Comparison of ENCODE assay signal across 8 mouse cellular contexts in genomic region chr3:108283241-108283561, GRCm38 (mm10). TPM values are rescaled to one million over a fixed set of nuclear protein-coding genes. Genes with fewer than 3 reads are reported as not detected.
DNase-seq lines count a peak whose midpoint lies in the region; ATAC-seq and TF ChIP-seq lines count a peak whose summit lies in the region.

No protein-coding gene starts in this region.

- H3K27ac ChIP-seq in lung, embryonic 15.5 days, result peak overlapping the region; percentile 94
- H3K27ac ChIP-seq in embryonic fibroblast, embryonic 13.5 days (ENCODE audit: insufficient read depth, low read length), result no peak overlapping the region
- H3K27ac ChIP-seq in limb, embryonic 11.5 days (replicated peaks; ENCODE audit: low read depth, low read length), result peak overlapping the region; percentile 57
- H3K27ac ChIP-seq in neural tube, embryonic 15.5 days (replicated peaks), result peak overlapping the region; percentile 84

- ATAC-seq in lung, embryonic 15.5 days (ENCODE audit: borderline replicate concordance, extremely low read depth, low FRiP score, low TSS enrichment), result no peak
- no peak for ATAC-seq in limb, embryonic 11.5 days (ENCODE audit: insufficient number of reproducible peaks, low FRiP score, low TSS enrichment, low read depth)
- peak; percentile 3; the same call in 1 of the 2 replicates for ATAC-seq in neural tube, embryonic 15.5 days (ENCODE audit: low FRiP score)

- no peaks in the 10 kb centered on the region for H3K27me3 ChIP-seq in lung, embryonic 15.5 days
- H3K27me3 ChIP-seq in limb, embryonic 11.5 days (ENCODE audit: control insufficient read depth, insufficient read depth, low read length), result no peaks in the 10 kb centered on the region
- H3K27me3 ChIP-seq in neural tube, embryonic 15.5 days (replicated peaks), result no peaks in the 10 kb centered on the region

- no peaks in the 10 kb centered on the region for H3K9me3 ChIP-seq in lung, embryonic 15.5 days
- no peaks in the 10 kb centered on the region for H3K9me3 ChIP-seq in limb, embryonic 11.5 days (ENCODE audit: control insufficient read depth, low read length)
- H3K9me3 ChIP-seq in neural tube, embryonic 15.5 days (replicated peaks), result no peaks in the 10 kb centered on the region

- DNase-seq in lung, postnatal 25 days (ENCODE audit: low spot score), result no peak
- DNase-seq in limb, embryonic 11.5 days (ENCODE audit: low spot score), result no peak
- DNase-seq in cerebellum, adult 11-12 months, result no peak
- DNase-seq in retina, embryonic 14.5 days (ENCODE audit: low spot score), result no peak
- no peak for DNase-seq in kidney, postnatal 4 days

- peaks cover 8% of the 10 kb centered on the region for H3K36me3 ChIP-seq in lung, embryonic 15.5 days
- no peaks in the 10 kb centered on the region; the same call in 1 of the 2 replicates for H3K36me3 ChIP-seq in limb, embryonic 11.5 days (ENCODE audit: control insufficient read depth, insufficient read depth, low read length)
- peaks cover 6% of the 10 kb centered on the region for H3K36me3 ChIP-seq in neural tube, embryonic 15.5 days

- H3K4me1 ChIP-seq in lung, embryonic 15.5 days, result peaks cover 44% of the 10 kb centered on the region
- H3K4me1 ChIP-seq in embryonic fibroblast, embryonic 13.5 days (ENCODE audit: control insufficient read depth, insufficient read depth, low read length), result no peaks in the 10 kb centered on the region; the same call in none of the 2 replicates
- peaks cover 26% of the 10 kb centered on the region for H3K4me1 ChIP-seq in limb, embryonic 11.5 days (ENCODE audit: control insufficient read depth, insufficient read depth, low read length)
- peaks cover 46% of the 10 kb centered on the region for H3K4me1 ChIP-seq in neural tube, embryonic 15.5 days

- TF ChIP-seq CTCF in embryonic fibroblast, embryonic 13.5 days (IDR thresholded peaks at IDR 0.05; ENCODE audit: borderline replicate concordance, insufficient read depth, low read length), result no peak

- H3K4me2 ChIP-seq in lung, embryonic 15.5 days, result peak overlapping the region; percentile 89
- peak overlapping the region; percentile 96 for H3K4me2 ChIP-seq in limb, embryonic 11.5 days (ENCODE audit: low read depth, severe bottlenecking)
- H3K4me2 ChIP-seq in neural tube, embryonic 15.5 days, result peak overlapping the region; percentile 77

- H3K4me3 ChIP-seq in lung, embryonic 15.5 days, result peak overlapping the region; percentile 89
- H3K4me3 ChIP-seq in embryonic fibroblast, embryonic 13.5 days (ENCODE audit: insufficient read depth, low read length), result peak overlapping the region; percentile 53
- H3K4me3 ChIP-seq in limb, embryonic 11.5 days (ENCODE audit: low read depth, low read length), result peak overlapping the region; percentile 72
- peak overlapping the region; percentile 94 for H3K4me3 ChIP-seq in neural tube, embryonic 15.5 days (replicated peaks)

- WGBS in lung, embryonic 15.5 days, result 9% methylated on average over 6 of the region's 6 CpGs
- 16% methylated on average over 6 of the region's 6 CpGs for whole genome bisulfite sequencing in limb, embryonic 11.5 days
- 10% methylated on average over 6 of the region's 6 CpGs for WGBS in neural tube, embryonic 15.5 days

- TF ChIP-seq POLR2A in embryonic fibroblast, embryonic 13.5 days (IDR thresholded peaks at IDR 0.05; ENCODE audit: low read depth, low read length), result no peak

- peak overlapping the region; percentile 57 for H3K9ac ChIP-seq in lung, embryonic 15.5 days
- peak overlapping the region; percentile 55 for H3K9ac ChIP-seq in limb, embryonic 11.5 days (ENCODE audit: low read length)
- H3K9ac ChIP-seq in neural tube, embryonic 15.5 days (replicated peaks), result peak overlapping the region; percentile 97

RNA-seq across cellular contexts. Expression of gene Sort1, which starts 0.7 kb away (rescaled TPM):
- polyA plus RNA-seq in lung, embryonic 15.5 days (2015; fragmentation: Nextera tagmentation; extraction: Ambion mirVana), result 24.8 and 28.0 TPM in 2 replicates
- polyA plus RNA-seq in embryonic fibroblast, embryonic 13.5 days (2011; ENCODE audit: insufficient read length, low read depth, missing spikeins), result 14.0 and 19.2 TPM in 2 replicates
- 14.1 TPM in 2 replicates for polyA plus RNA-seq in limb, embryonic 11.5 days (2014; fragmentation: Nextera tagmentation; extraction: Ambion mirVana)
- polyA plus RNA-seq in neural tube, embryonic 15.5 days (2015; fragmentation: Nextera tagmentation; extraction: Ambion mirVana), result 13.6 and 17.0 TPM in 2 replicates

RNA-seq across cellular contexts. Expression of gene Psma5, which starts 26.5 kb away (rescaled TPM):
- 289 and 312 TPM in 2 replicates for polyA plus RNA-seq in lung, embryonic 15.5 days (2015; fragmentation: Nextera tagmentation; extraction: Ambion mirVana)
- 118 and 123 TPM in 2 replicates for polyA plus RNA-seq in embryonic fibroblast, embryonic 13.5 days (2011; ENCODE audit: insufficient read length, low read depth, missing spikeins)
- polyA plus RNA-seq in limb, embryonic 11.5 days (2014; fragmentation: Nextera tagmentation; extraction: Ambion mirVana), result 348 and 359 TPM in 2 replicates
- 239 and 254 TPM in 2 replicates for polyA plus RNA-seq in neural tube, embryonic 15.5 days (2015; fragmentation: Nextera tagmentation; extraction: Ambion mirVana)

RNA-seq across cellular contexts. Expression of gene Sypl2, which starts 56.8 kb away (rescaled TPM):
- polyA plus RNA-seq in lung, embryonic 15.5 days (2015; fragmentation: Nextera tagmentation; extraction: Ambion mirVana), result 0.42 and 0.54 TPM in 2 replicates
- polyA plus RNA-seq in embryonic fibroblast, embryonic 13.5 days (2011; ENCODE audit: insufficient read length, low read depth, missing spikeins), result not detected in 2 replicates
- polyA plus RNA-seq in limb, embryonic 11.5 days (2014; fragmentation: Nextera tagmentation; extraction: Ambion mirVana), result 0.43 and 0.51 TPM in 2 replicates
- polyA plus RNA-seq in neural tube, embryonic 15.5 days (2015; fragmentation: Nextera tagmentation; extraction: Ambion mirVana), result 0.38 and 0.52 TPM in 2 replicates
